13 mouse cellular contexts compared by ENCODE assay signal in genomic region chr16:59493199-59493598, GRCm38 (mm10). TPM values are rescaled to one million over a fixed set of nuclear protein-coding genes. Genes with fewer than 3 reads are reported as not detected.
DNase-seq lines count a peak whose midpoint lies in the region; ATAC-seq and TF ChIP-seq lines count a peak whose summit lies in the region.
"Had no signal": no experiment of that assay in that cellular context is flagged by ENCODE, and none has a peak within 500 bp of the region (broad histone marks: within the 10 kb centered on the region; RNA-seq: fewer than 3 reads in every experiment).

No protein-coding gene starts in this region.

- H3K27ac ChIP-seq in intestine, postnatal 0 days (ENCODE audit: low read depth, low read length) = peak overlapping the region; percentile 15; the same call in 1 of the 2 replicates
- no peak overlapping the region for H3K27ac ChIP-seq in intestine, embryonic 15.5 days
- H3K27ac ChIP-seq in kidney, postnatal 0 days = no peak overlapping the region
- H3K27ac ChIP-seq: embryonic facial prominence, embryonic 12.5 days; liver, embryonic 13.5 days; neural tube, embryonic 13.5 days had no signal

- no peak overlapping the region for H3K4me3 ChIP-seq in intestine, postnatal 0 days (ENCODE audit: low read depth, low read length)
- H3K4me3 ChIP-seq in intestine, embryonic 15.5 days (replicated peaks) = no peak overlapping the region
- H3K4me3 ChIP-seq in kidney, postnatal 0 days (replicated peaks; ENCODE audit: low read depth, low read length) = no peak overlapping the region
- H3K4me3 ChIP-seq: embryonic facial prominence, embryonic 12.5 days; liver, embryonic 13.5 days; neural tube, embryonic 13.5 days had no signal

- no peak overlapping the region for H3K9ac ChIP-seq in intestine, postnatal 0 days (ENCODE audit: low read depth, low read length)
- no peak overlapping the region for H3K9ac ChIP-seq in intestine, embryonic 15.5 days
- H3K9ac ChIP-seq in kidney, postnatal 0 days (ENCODE audit: low read depth, low read length) = no peak overlapping the region
- H3K9ac ChIP-seq: embryonic facial prominence, embryonic 12.5 days; liver, embryonic 13.5 days; neural tube, embryonic 13.5 days had no signal

- peaks cover 56% of the 10 kb centered on the region for H3K36me3 ChIP-seq in intestine, postnatal 0 days (ENCODE audit: control insufficient read depth, insufficient read depth)
- H3K36me3 ChIP-seq in intestine, embryonic 15.5 days = peaks cover 12% of the 10 kb centered on the region
- H3K36me3 ChIP-seq in kidney, postnatal 0 days (ENCODE audit: insufficient read depth, low read length) = peaks cover 21% of the 10 kb centered on the region

- H3K27me3 ChIP-seq in intestine, postnatal 0 days (replicated peaks; ENCODE audit: control insufficient read depth, insufficient read depth, low read length) = no peaks in the 10 kb centered on the region
- H3K27me3 ChIP-seq in intestine, embryonic 15.5 days (replicated peaks) = no peaks in the 10 kb centered on the region
- no peaks in the 10 kb centered on the region for H3K27me3 ChIP-seq in kidney, postnatal 0 days (ENCODE audit: insufficient read depth, low read length)
- H3K27me3 ChIP-seq: embryonic facial prominence, embryonic 12.5 days; liver, embryonic 13.5 days; neural tube, embryonic 13.5 days had no signal

- TF ChIP-seq CTCF in intestine, postnatal 0 days (IDR thresholded peaks at IDR 0.05; ENCODE audit: low read depth) = no peak
- TF ChIP-seq CTCF in kidney, postnatal 0 days (IDR thresholded peaks at IDR 0.05; ENCODE audit: low read depth) = no peak

- no peaks in the 10 kb centered on the region for H3K9me3 ChIP-seq in intestine, postnatal 0 days (ENCODE audit: control insufficient read depth)
- no peaks in the 10 kb centered on the region for H3K9me3 ChIP-seq in intestine, embryonic 15.5 days
- no peaks in the 10 kb centered on the region for H3K9me3 ChIP-seq in kidney, postnatal 0 days (replicated peaks; ENCODE audit: low read length)
- H3K9me3 ChIP-seq: embryonic facial prominence, embryonic 12.5 days; liver, embryonic 13.5 days; neural tube, embryonic 13.5 days had no signal

- H3K4me2 ChIP-seq in intestine, postnatal 0 days (replicated peaks; ENCODE audit: low read depth) = no peak overlapping the region
- H3K4me2 ChIP-seq in intestine, embryonic 15.5 days (replicated peaks) = no peak overlapping the region
- no peak overlapping the region for H3K4me2 ChIP-seq in kidney, postnatal 0 days (ENCODE audit: low read length)
- H3K4me2 ChIP-seq: embryonic facial prominence, embryonic 12.5 days; heart, embryonic 11.5 days; liver, embryonic 13.5 days; neural tube, embryonic 13.5 days had no signal

- peak; percentile 65 for DNase-seq in R1 (ENCODE audit: low read depth, low spot score)
- peak; percentile 25 for DNase-seq in brain, adult 2 months (ENCODE audit: low read depth, low spot score)
- peak; percentile 67 for DNase-seq in kidney, postnatal 0 days (ENCODE audit: low spot score)
- no peak for DNase-seq in cerebellum, adult 11-12 months
- no peak for DNase-seq in thymus, postnatal 14 days
- DNase-seq: gastrocnemius, postnatal 14 days; liver, embryonic 13.5 days had no signal

- 86% methylated on average over 14 of the region's 14 CpGs for WGBS in intestine, postnatal 0 days
- WGBS in intestine, embryonic 15.5 days = 84% methylated on average over 14 of the region's 14 CpGs
- WGBS in kidney, postnatal 0 days = 49% methylated on average over 14 of the region's 14 CpGs

- H3K4me1 ChIP-seq in intestine, postnatal 0 days (replicated peaks; ENCODE audit: control insufficient read depth, insufficient read depth, low read length) = no peaks in the 10 kb centered on the region
- no peaks in the 10 kb centered on the region for H3K4me1 ChIP-seq in intestine, embryonic 15.5 days (replicated peaks)
- H3K4me1 ChIP-seq in kidney, postnatal 0 days (replicated peaks; ENCODE audit: insufficient read depth, low read length) = no peaks in the 10 kb centered on the region
- H3K4me1 ChIP-seq: embryonic facial prominence, embryonic 12.5 days; neural tube, embryonic 13.5 days had no signal

- no peak for ATAC-seq in intestine, postnatal 0 days
- ATAC-seq in intestine, embryonic 15.5 days = no peak
- ATAC-seq in kidney, postnatal 0 days (replicated peaks; ENCODE audit: low FRiP score, low read depth) = peak; percentile 85
- no peak for ATAC-seq in megakaryocyte progenitor cell, adult 5-6 weeks (replicated peaks; ENCODE audit: poor library complexity)

RNA-seq across cellular contexts. Expression of gene Riox2, which starts 21.6 kb away (rescaled TPM):
- 12.8 and 13.6 TPM in 2 replicates for polyA plus RNA-seq in intestine, postnatal 0 days (2015; fragmentation: Nextera tagmentation; extraction: Ambion mirVana)
- 34.1 and 35.8 TPM in 2 replicates for polyA plus RNA-seq in intestine, embryonic 15.5 days (2015; fragmentation: Nextera tagmentation; extraction: Ambion mirVana)
- polyA plus RNA-seq in kidney, postnatal 0 days (2015; fragmentation: Nextera tagmentation; extraction: Ambion mirVana) = 26.6 TPM in 2 replicates
- 38.3 and 49.5 TPM in 2 replicates for total RNA-seq in megakaryocyte progenitor cell, adult 5-6 weeks (2015)
- total RNA-seq in megakaryocyte progenitor cell, adult 5-6 weeks (2017) = 50.7 and 70.6 TPM in 2 replicates

Comparison
In these comparisons a context has a peak if more than half of its experiments do, and no peak if none do; other contexts are left out.
1. DNase-seq: peak in R1 (single experiment), brain, adult 2 months (single experiment) and kidney, postnatal 0 days (single experiment); none in cerebellum, adult 11-12 months (single experiment) and thymus, postnatal 14 days (single experiment).